Mouse (Mus musculus) spleen, adult 2 months (tissue): ENCODE measurements around the gene Pkn3. TPM values are rescaled to one million over a fixed set of nuclear protein-coding genes. Genes with fewer than 3 reads are reported as not detected.
A peak's percentile ranks its signal among the peaks of the same experiment; 100 is the strongest.
"Not testable (repeated sequence)": the region's sequence is repeated elsewhere in the genome, so short reads cannot be mapped to it uniquely, and the experiment has no call there.

ENCODE experiments used
- DNase-seq, 2 experiments: peaks; one replicate each; pipeline versions ENCODE4 v3.0.0 to v3.0.0-alpha.2; 2012 to 2021; ENCODE audit warnings: low spot score in 2 of 2, low read depth in 1 of 2
- H3K27ac ChIP-seq: fragments of 200-500 bp; 2 replicates; pipeline ENCODE4 v1.5.1; 2012; ENCODE audit warnings: low read length, inconsistent platforms; ENCODE audit not compliant: insufficient read depth
- H3K27me3 ChIP-seq: fragments of 200-500 bp; 2 replicates; pipeline ENCODE4 v1.6.1; 2012; ENCODE audit warnings: mild to moderate bottlenecking, moderate library complexity, low read length, inconsistent platforms; ENCODE audit not compliant: control insufficient read depth, insufficient read depth
- H3K36me3 ChIP-seq: fragments of 200-500 bp; 2 replicates; pipeline ENCODE4 v1.6.1; 2012; ENCODE audit warnings: mild to moderate bottlenecking, low read length, inconsistent platforms; ENCODE audit not compliant: control insufficient read depth, insufficient read depth
- H3K4me1 ChIP-seq: fragments of 200-500 bp; 2 replicates; pipeline ENCODE4 v1.6.1; 2011; ENCODE audit warnings: inconsistent platforms; ENCODE audit not compliant: control insufficient read depth, insufficient read depth, insufficient read length
- H3K4me3 ChIP-seq: fragments of 200-500 bp; 2 replicates; pipeline ENCODE4 v1.5.1; 2011; ENCODE audit warnings: mild to moderate bottlenecking, inconsistent platforms; ENCODE audit not compliant: insufficient read depth, insufficient read length; ENCODE audit errors: extremely low read depth
- CTCF ChIP-seq: fragments of 200-500 bp; IDR thresholded peaks from 2 replicates; pipeline ENCODE4 v1.5.1; 2011; ENCODE audit warnings: mild to moderate bottlenecking, inconsistent platforms; ENCODE audit not compliant: insufficient read depth, insufficient read length, insufficient replicate concordance; ENCODE audit errors: extremely low read depth
- POLR2A ChIP-seq: fragments of 200-500 bp; IDR thresholded peaks from 2 replicates; pipeline ENCODE4 v1.6.1; 2011; ENCODE audit warnings: low read depth, low read length, inconsistent platforms
- WGBS: fragments of 180-500 bp; shearing (Covaris S2); methylation state at CpG from one replicate; pipeline ENCODE4 v1.1.7; 2018; 5-methylcytosine and 5-hydroxymethylcytosine counted together
- polyA plus RNA-seq: library from polyadenylated mRNA; depleted of rRNA; stranded (reverse); fragments of >200 nt; gene quantifications from 2 replicates; pipeline ENCODE4 v1.2.3, GENCODE M21; 2012; rRNA removed

The Pkn3 gene
- polyA plus RNA-seq, 1 experiment = 4.6 TPM

DNA sequence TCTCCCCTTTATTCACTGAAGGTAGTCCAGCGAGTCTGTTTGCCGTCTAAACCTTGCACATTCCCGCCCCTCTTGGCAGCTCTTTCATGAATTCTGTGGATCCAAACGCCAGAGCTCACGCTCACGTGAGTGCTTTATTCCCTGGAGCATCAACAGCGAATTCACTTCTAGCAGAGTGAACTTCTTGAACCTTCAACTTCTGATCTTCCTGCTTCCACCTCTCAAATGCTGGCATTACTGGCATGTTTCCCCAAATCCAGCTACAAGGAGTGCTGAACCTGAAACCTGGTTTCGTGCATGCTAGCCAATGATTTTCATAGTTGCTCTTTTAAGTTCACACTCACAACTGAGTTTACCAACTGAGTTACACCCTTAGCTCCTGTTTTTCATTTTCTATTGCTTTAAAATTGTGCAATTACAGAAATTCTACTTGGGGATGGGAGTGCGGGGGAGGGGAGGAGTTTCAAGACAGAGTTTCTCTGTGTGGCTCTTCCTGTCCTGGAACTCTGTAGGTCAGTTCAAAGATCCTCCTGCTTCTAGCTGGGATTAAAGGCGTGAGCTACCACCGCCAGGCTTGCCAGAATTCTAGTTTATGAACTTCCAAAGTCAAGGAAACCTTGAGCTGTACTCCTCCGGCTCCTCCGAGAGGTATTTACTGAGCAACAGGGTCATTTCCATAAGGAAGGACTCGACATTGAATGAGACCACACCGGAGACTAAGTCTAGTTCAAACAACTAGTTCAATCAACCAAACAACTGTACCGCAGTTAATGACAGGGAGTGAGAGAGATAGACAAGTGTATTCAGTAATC lies 55.5 kb downstream of the Pkn3 start:
- peaks cover 9% of the 10 kb centered on the region for H3K36me3 ChIP-seq
- DNase-seq = no peak
- TF ChIP-seq POLR2A (no peak), CTCF (no peak)
- WGBS = 41% methylated on average over 16 of the region's 16 CpGs
- H3K4me3 ChIP-seq = peak overlapping the region; percentile 89
- H3K4me1 ChIP-seq = peaks cover 8% of the 10 kb centered on the region; the same call in 1 of the 2 replicates
- peak overlapping the region; percentile 75 for H3K27ac ChIP-seq
- H3K27me3 ChIP-seq = no peaks in the 10 kb centered on the region

DNA sequence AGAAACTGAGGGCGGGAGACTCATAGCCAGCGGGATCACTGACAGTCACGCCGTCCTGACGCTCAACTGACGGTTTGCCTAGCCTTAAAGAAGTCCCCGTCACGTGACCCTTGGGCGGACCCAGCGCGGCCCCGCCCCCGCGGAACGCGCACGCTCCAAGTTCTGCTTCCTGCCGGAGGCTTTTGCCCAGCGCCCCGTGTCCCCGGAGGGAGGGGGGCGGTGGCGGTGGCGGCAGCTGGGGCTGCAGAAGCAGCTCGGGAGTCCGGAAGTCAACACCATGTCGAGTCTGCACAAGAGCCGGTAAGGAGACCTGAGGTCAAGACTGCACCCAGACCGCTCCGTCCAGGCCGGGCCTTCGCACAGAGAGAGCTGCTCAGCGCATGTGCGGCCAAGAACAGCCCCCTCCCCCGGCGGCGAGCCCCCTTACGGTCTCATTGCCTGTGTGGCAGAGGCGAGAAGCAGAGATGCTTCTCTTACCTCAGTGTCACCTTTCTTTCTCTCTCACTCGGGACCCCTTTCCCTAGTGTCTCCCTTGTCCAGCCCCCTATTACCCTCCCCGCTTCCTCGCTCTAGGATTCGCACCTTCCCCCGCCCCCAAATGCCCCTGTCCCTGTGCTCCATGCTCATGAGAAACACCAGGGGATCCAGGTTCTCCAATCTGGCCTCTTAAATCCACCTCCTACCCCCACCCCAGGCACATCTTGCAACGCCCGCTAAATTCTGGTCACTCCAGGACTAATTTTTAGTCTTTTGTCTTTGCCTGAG lies 56.3 kb downstream of the Pkn3 start, which contains the start of gene Tbc1d13:
Gene Tbc1d13 (plus strand): TSS at position 134 of the 765 bp plus-strand sequence.
- H3K27ac ChIP-seq = peak within 1 kb of the TSS; percentile 75
- DNase-seq = peak; percentile 94 to 99
- H3K4me1 ChIP-seq = peaks cover 8% of the 10 kb centered on the region; the same call in 1 of the 2 replicates
- H3K4me3 ChIP-seq = peak within 1 kb of the TSS; percentile 89
- WGBS = 1% methylated on average over 45 of the region's 46 CpGs
- peaks cover 9% of the 10 kb centered on the region for H3K36me3 ChIP-seq
- no peaks in the 10 kb centered on the region for H3K27me3 ChIP-seq
- no peak for TF ChIP-seq CTCF
- peak; percentile 97 for TF ChIP-seq POLR2A

DNA sequence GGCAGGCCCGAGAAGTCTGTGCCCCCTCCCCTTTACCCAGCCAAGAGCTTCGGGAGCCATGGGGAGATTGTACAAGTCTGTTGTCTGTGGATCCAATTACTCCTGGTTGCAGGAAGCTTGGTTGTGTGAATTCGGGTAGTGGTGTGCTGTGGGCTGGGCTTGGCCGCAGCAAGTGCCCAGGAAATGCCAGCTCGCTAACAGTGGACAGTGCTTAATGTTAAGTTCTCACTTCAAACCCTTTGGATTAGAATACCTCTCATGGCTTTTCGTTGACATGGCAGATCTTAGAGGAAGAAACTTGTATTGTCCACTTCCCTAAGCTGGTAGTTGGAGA lies 56.9 kb downstream of the Pkn3 start:
- TF ChIP-seq CTCF (no peak), POLR2A (no peak)
- peak overlapping the region; percentile 89 for H3K4me3 ChIP-seq
- whole genome bisulfite sequencing = 11% methylated on average over 6 of the region's 6 CpGs
- peaks cover 11% of the 10 kb centered on the region for H3K36me3 ChIP-seq
- DNase-seq = no peak
- H3K4me1 ChIP-seq = peaks cover 8% of the 10 kb centered on the region; the same call in 1 of the 2 replicates
- peak overlapping the region; percentile 75; the same call in 1 of the 2 replicates for H3K27ac ChIP-seq
- no peaks in the 10 kb centered on the region for H3K27me3 ChIP-seq

DNA sequence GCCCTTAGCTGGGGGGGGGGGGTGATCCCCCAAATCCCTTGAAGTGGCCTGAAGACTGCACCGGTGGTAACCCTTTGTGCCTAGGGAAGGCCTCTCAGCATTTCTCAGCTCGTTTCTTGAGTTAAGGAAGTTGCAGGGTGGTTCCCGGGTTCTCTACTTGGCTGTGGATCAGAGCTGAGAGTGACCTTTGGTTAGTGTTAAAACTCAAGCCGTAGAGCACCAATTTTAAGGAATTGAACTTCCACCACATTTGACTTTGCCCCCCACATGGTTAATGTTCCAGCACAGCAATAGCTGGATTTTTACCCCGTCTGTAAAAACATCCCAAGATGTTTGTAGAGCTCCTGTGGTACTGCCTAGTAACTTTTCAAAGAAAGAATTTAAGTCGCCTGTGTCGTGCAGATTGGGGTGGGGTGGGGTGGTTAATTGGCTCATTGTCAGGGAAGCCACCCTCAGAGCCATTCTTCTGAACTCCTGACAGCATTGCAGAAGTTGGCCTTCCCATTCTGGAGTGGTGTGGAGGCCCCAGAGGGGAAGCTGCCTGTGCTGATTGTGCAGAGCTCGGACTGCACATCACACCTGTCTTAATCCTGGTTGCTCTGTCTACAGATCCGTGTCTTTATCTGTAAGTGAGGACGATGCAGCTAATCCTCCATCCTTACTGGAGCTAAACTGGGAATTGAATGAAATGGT lies 57.6 kb downstream of the Pkn3 start:
- 44% methylated on average over 10 of the region's 10 CpGs for whole genome bisulfite sequencing
- no peak for DNase-seq
- H3K4me1 ChIP-seq = peaks cover 8% of the 10 kb centered on the region; the same call in 1 of the 2 replicates
- H3K27ac ChIP-seq = peak overlapping the region; percentile 45; the same call in 1 of the 2 replicates
- H3K27me3 ChIP-seq = no peaks in the 10 kb centered on the region
- TF ChIP-seq POLR2A (no peak), CTCF (no peak)
- peaks cover 13% of the 10 kb centered on the region for H3K36me3 ChIP-seq
- no peak overlapping the region; the same call in 1 of the 2 replicates for H3K4me3 ChIP-seq

DNA sequence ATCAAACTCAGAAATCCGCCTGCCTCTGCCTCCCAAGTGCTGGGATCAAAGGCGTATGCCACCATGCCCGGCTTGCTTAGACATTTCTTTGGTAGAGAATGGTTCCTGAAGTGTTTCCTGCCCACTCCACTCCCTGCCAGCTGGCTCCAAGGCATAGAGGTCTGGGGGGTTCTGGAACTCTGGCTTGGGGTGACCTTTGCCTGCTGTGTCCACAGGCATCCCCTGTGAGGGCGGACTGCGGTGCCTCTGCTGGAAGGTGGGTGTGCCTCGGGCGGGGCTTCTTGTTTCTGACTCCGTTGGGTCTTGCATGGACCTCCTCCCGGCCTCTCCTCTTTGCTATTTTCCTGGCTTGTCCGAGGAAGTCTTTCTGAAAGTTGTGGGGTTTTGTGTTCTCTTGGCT lies 59.0 kb downstream of the Pkn3 start:
- Histone ChIP-seq H3K4me3 (no peak overlapping the region), H3K27ac (no peak overlapping the region), H3K4me1 (peaks cover 8% of the 10 kb centered on the region; the same call in 1 of the 2 replicates), H3K27me3 (no peaks in the 10 kb centered on the region), H3K36me3 (peaks cover 25% of the 10 kb centered on the region)
- no peak for TF ChIP-seq CTCF
- no peak for TF ChIP-seq POLR2A
- WGBS = 86% methylated on average over 10 of the region's 10 CpGs
- no peak for DNase-seq

DNA sequence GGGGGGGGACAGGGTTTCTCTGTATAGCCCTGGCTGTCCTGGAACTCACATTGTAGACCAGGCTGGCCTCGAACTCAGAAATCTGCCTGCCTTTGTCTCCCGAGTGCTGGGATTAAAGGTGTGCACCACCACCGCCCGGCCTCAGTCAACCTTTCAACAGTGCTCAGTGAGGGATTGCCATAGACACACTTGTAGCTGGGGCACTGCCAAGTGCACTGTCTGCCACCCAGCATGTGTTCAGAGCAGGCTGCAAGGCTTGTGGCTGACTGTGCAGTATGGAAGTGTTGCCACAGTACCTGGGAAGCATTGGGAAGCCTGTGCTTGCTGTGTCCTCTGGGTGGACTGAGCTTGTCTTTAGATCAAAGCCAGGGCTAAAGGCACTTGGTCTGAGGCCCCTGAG lies 62.5 kb downstream of the Pkn3 start:
- H3K36me3 ChIP-seq = peaks cover 40% of the 10 kb centered on the region
- WGBS = 97% methylated on average over 4 of the region's 4 CpGs

More for the DNA sequence above, 62.5 kb downstream of the Pkn3 start:
- H3K27me3 ChIP-seq, H3K4me1 ChIP-seq, DNase-seq, H3K27ac ChIP-seq, H3K4me3 ChIP-seq: not testable (repeated sequence)

Other genes starting within 250 kb of the Pkn3 start
- gene Cercam, start 208.5 kb upstream of the Pkn3 start, polyA plus RNA-seq = 8.4 and 11.7 TPM in 2 replicates
- 26.3 and 28.2 TPM in 2 replicates for gene Odf2, start 188.5 kb upstream of the Pkn3 start, polyA plus RNA-seq
- gene Gle1, start 142.3 kb upstream of the Pkn3 start, polyA plus RNA-seq = 14.5 and 16.4 TPM in 2 replicates
- 98.5 and 101 TPM in 2 replicates for gene Sptan1, start 112.1 kb upstream of the Pkn3 start, polyA plus RNA-seq
- gene Wdr34, start 28.8 kb upstream of the Pkn3 start, polyA plus RNA-seq = 7.6 and 12.3 TPM in 2 replicates
- 42.2 and 55.0 TPM in 2 replicates for gene Set, start 20.3 kb upstream of the Pkn3 start, polyA plus RNA-seq
- 56.2 and 92.3 TPM in 2 replicates for gene Zdhhc12, start 16.0 kb downstream of the Pkn3 start, polyA plus RNA-seq
- 59.0 and 78.3 TPM in 2 replicates for gene Zer1, start 46.9 kb downstream of the Pkn3 start, polyA plus RNA-seq
- gene Tbc1d13, start 56.1 kb downstream of the Pkn3 start, polyA plus RNA-seq = 48.5 and 50.9 TPM in 2 replicates
- gene Endog, start 93.8 kb downstream of the Pkn3 start, polyA plus RNA-seq = 19.4 and 33.0 TPM in 2 replicates
- gene Spout1, start 100.8 kb downstream of the Pkn3 start, polyA plus RNA-seq = 19.1 and 23.3 TPM in 2 replicates
- 9.7 and 11.5 TPM in 2 replicates for gene Kyat1, start 128.2 kb downstream of the Pkn3 start, polyA plus RNA-seq
- gene Lrrc8a, start 160.0 kb downstream of the Pkn3 start, polyA plus RNA-seq = 22.1 and 25.6 TPM in 2 replicates
- gene Gm28035, start 162.9 kb downstream of the Pkn3 start, polyA plus RNA-seq = 6.0 and 9.6 TPM in 2 replicates
- gene Phyhd1, start 188.5 kb downstream of the Pkn3 start, polyA plus RNA-seq = 18.1 and 24.1 TPM in 2 replicates
- not detected in 2 replicates for gene Gm28038, start 203.4 kb downstream of the Pkn3 start, polyA plus RNA-seq
- gene Dolk, start 208.7 kb downstream of the Pkn3 start, polyA plus RNA-seq = 11.0 and 11.6 TPM in 2 replicates
- 32.4 and 45.2 TPM in 2 replicates for gene Nup188, start 208.7 kb downstream of the Pkn3 start, polyA plus RNA-seq